Mouse (Mus musculus): ENCODE data around the gene Nos3.

The Nos3 gene

DNA sequence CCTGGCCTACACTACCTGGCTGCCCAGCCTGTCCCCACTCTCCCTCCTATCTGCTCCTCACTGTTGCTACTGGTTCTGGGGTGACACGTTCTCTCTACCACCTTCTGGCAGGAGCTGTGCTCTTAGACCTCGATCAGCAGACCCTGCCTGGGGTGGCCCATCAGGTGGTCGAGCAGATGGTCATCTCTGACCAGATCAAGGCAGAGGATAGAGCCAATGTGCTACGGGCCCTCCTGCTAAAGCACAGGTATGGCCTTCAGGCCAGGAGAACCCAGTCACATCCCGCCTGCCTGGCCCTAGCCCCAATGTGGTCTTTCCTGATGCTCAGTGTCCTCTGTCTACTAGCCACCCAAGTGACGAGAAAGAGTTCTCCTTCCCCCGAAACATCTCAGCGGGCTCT lies 69.4 kb downstream of the Nos3 start:
- no peak for DNase-seq

All from cerebellum, adult 8-10 months (tissue).